Mouse (Mus musculus) E14TG2a.4 (cell line): ENCODE data around the gene Timm8a2.

ENCODE experiments used
- CTCF ChIP-seq: conservative IDR thresholded peaks from 2 replicates; pipeline ENCODE4 v1.5.1; 2014; ENCODE audit warnings: low read length
- POU5F1 ChIP-seq: IDR thresholded peaks from 2 replicates; pipeline ENCODE4 v1.6.1; 2014; ENCODE audit warnings: low read length, borderline replicate concordance

DNA sequence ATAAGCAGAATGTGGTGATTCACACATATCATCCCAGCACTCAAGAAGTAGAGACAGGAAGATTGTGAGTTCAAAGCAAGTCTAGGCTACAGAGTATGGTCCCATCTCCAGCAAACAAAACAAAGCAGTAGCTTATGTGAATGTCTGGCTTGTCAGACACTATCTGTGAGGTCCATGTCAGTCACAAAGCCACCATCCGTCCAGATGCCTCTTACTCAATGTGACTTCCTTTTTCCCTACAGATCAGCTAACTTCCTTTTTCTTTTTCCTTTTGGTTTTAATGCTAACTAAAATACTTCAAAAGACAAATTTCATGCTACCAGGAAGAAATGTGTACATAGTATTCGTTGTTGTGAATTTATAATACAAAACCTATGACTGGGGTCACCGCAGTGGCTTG lies 49.0 kb upstream of the Timm8a2 start:
- TF ChIP-seq CTCF (no peak), POU5F1 (no peak)
